8 mouse cellular contexts compared by ENCODE assay signal in the genomic region with DNA sequence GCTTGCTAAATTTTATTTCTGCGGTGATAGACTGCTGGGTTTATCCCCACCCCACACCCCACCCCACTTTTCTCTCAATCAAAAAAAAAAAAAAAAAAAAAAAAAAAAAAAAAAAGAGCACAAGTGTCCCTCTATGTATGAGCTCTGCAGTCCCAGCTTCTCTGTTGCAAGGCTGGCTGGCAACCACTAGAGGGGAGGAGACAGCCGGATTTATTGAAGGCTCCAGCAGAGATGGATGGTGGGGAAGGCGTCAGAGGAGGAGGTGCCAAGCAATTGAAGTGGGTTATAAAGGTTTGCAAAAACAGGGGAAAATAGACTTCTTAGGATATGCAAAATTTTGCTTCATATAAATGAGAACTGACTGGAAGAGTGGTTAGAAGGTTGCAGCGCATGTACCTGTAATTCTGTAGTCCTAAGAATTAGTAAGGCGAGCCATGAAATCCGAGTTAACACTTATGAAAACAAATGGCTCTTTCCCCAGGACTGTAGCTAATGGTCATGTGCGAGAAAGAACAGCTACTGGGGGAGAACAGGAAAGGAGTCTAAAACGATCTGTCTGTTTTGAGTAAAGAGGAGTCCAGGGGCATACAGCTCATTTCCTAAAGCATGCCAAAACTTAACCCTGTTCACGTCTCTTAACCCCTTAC.
DNase-seq lines count a peak whose midpoint lies in the region; ATAC-seq and TF ChIP-seq lines count a peak whose summit lies in the region.

No protein-coding gene starts in this region.

- no peak overlapping the region for H3K4me3 ChIP-seq in lung, adult 2 months (replicated peaks; ENCODE audit: extremely low read depth, low read depth, low read length)
- H3K4me3 ChIP-seq in embryonic facial prominence, embryonic 10.5 days: peak overlapping the region; percentile 43
- peak overlapping the region; percentile 5; the same call in 1 of the 2 replicates for H3K4me3 ChIP-seq in lung, embryonic 16.5 days (ENCODE audit: low read length)

- H3K9me3 ChIP-seq in embryonic facial prominence, embryonic 10.5 days: no peaks in the 10 kb centered on the region
- H3K9me3 ChIP-seq in lung, embryonic 16.5 days (ENCODE audit: control insufficient read depth, low read length): no peaks in the 10 kb centered on the region

- ATAC-seq in lung, embryonic 16.5 days (ENCODE audit: low read depth): peak; percentile 77
- ATAC-seq in erythroblast, adult 5-6 weeks (replicated peaks; ENCODE audit: low FRiP score, poor library complexity, severe bottlenecking): no peak

- H3K4me2 ChIP-seq in lung, embryonic 16.5 days (ENCODE audit: low read depth, low read length): peak overlapping the region; percentile 41

- H3K36me3 ChIP-seq in embryonic facial prominence, embryonic 10.5 days (replicated peaks): no peaks in the 10 kb centered on the region
- H3K36me3 ChIP-seq in lung, embryonic 16.5 days (ENCODE audit: control insufficient read depth, insufficient read depth, low read length): no peaks in the 10 kb centered on the region

- no peak overlapping the region for H3K27ac ChIP-seq in embryonic facial prominence, embryonic 10.5 days (replicated peaks)
- H3K27ac ChIP-seq in lung, embryonic 16.5 days (ENCODE audit: low read length): no peak overlapping the region

- TF ChIP-seq POLR2A in lung, adult 2 months (IDR thresholded peaks at IDR 0.05; ENCODE audit: borderline replicate concordance, extremely low read depth, low read depth, low read length): no peak

- no peak for DNase-seq in lung, adult 2 months
- DNase-seq in lung, postnatal 25 days (ENCODE audit: low spot score): no peak
- DNase-seq in embryonic facial prominence, embryonic 10.5 days (ENCODE audit: low spot score): peak; percentile 76
- DNase-seq in heart, postnatal 36 days: peak; percentile 2 to 5
- peak; percentile 73 for DNase-seq in layer of hippocampus, adult 11-12 months (ENCODE audit: low spot score)
- peak; percentile 58 for DNase-seq in right cerebral cortex, postnatal 14 days

- no peak overlapping the region for H3K9ac ChIP-seq in lung, embryonic 16.5 days (ENCODE audit: low read length)

- 15% methylated on average over 9 of the region's 9 CpGs for WGBS in lung, adult 2 months
- 10% methylated on average over 9 of the region's 9 CpGs for WGBS in embryonic facial prominence, embryonic 10.5 days
- WGBS in lung, embryonic 16.5 days: 11% methylated on average over 9 of the region's 9 CpGs

- no peaks in the 10 kb centered on the region for H3K4me1 ChIP-seq in lung, adult 2 months (ENCODE audit: control insufficient read depth, insufficient read depth, low read length)
- peaks cover 21% of the 10 kb centered on the region for H3K4me1 ChIP-seq in embryonic facial prominence, embryonic 10.5 days
- no peaks in the 10 kb centered on the region for H3K4me1 ChIP-seq in lung, embryonic 16.5 days (replicated peaks; ENCODE audit: control insufficient read depth, insufficient read depth, low read length)

- TF ChIP-seq CTCF in lung, adult 2 months (IDR thresholded peaks at IDR 0.05; ENCODE audit: insufficient read depth, low read length): 0 out of 2 replicates have a peak, but pooled peaks have one; percentile 28

- no peaks in the 10 kb centered on the region for H3K27me3 ChIP-seq in embryonic facial prominence, embryonic 10.5 days (replicated peaks; ENCODE audit: low read depth, poor library complexity, severe bottlenecking)
- H3K27me3 ChIP-seq in lung, embryonic 16.5 days (ENCODE audit: control insufficient read depth, insufficient read depth, low read depth, low read length): no peaks in the 10 kb centered on the region

- intact Hi-C loops in heart, postnatal 36 days (cut with DNase I): loop anchor here (2.0 kb wide), 1 partner anchor 880 kb away; no protein-coding TSS in a partner anchor

Comparison
In these comparisons a context has a peak if more than half of its experiments do, and no peak if none do; other contexts are left out.
1. DNase-seq: peak in embryonic facial prominence, embryonic 10.5 days (single experiment), heart, postnatal 36 days (2 of 2), layer of hippocampus, adult 11-12 months (single experiment) and right cerebral cortex, postnatal 14 days (single experiment); none in lung, adult 2 months (single experiment) and lung, postnatal 25 days (single experiment).